Mouse (Mus musculus) bone marrow, adult 2 months (tissue): ENCODE data around the gene Aftph.

Experiments
- CTCF ChIP-seq: fragments of 200-500 bp; IDR thresholded peaks from 2 replicates; pipeline ENCODE4 v1.5.1; 2011; ENCODE audit warnings: low read length, control low read depth; ENCODE audit not compliant: control insufficient read depth, insufficient read depth
- POLR2A ChIP-seq: fragments of 200-500 bp; IDR thresholded peaks from 2 replicates; pipeline ENCODE4 v1.6.1; 2011; ENCODE audit warnings: low read depth, mild to moderate bottlenecking, control low read depth, low read length, borderline replicate concordance; ENCODE audit not compliant: control insufficient read depth

- no peak for TF ChIP-seq CTCF
- TF ChIP-seq POLR2A = no peak
Measured at GRCm38 (mm10) chr11:20644166-20644565, 97.2 kb downstream of the Aftph start.
